Mouse (Mus musculus): ENCODE results near the gene Lnx1. TPM values are rescaled to one million over a fixed set of nuclear protein-coding genes. Genes with fewer than 3 reads are reported as not detected.
A peak's percentile ranks its signal among the peaks of the same experiment; 100 is the strongest.

The Lnx1 gene
- polyA plus RNA-seq, 1 experiment: 6.1 TPM

GRCm38 (mm10) chr5:74628001-74628400 is 74.7 kb downstream of the Lnx1 start:
- Histone ChIP-seq H3K4me3 (ENCODE audit: insufficient read depth, low read depth, low read length) (no peak overlapping the region), H3K4me1 (ENCODE audit: control insufficient read depth, insufficient read depth, low read length) (no peaks in the 10 kb centered on the region; the same call in none of the 2 replicates), H3K27ac (ENCODE audit: insufficient read depth, low read depth, low read length) (no peak overlapping the region), H3K36me3 (ENCODE audit: control insufficient read depth, insufficient read depth, low read length) (no peaks in the 10 kb centered on the region), H3K27me3 (replicated peaks; ENCODE audit: control insufficient read depth, insufficient read depth, low read length) (no peaks in the 10 kb centered on the region)
- 85% methylated on average over 12 of the region's 12 CpGs for WGBS
- no peak for TF ChIP-seq CTCF (conservative IDR thresholded peaks at IDR 0.05; ENCODE audit: insufficient read depth, insufficient read length, low read depth, low read length)
- no peak for TF ChIP-seq POLR2A (IDR thresholded peaks at IDR 0.05; ENCODE audit: low read depth, low read length)
- DNase-seq: no peak

GRCm38 (mm10) chr5:74624385-74624784 is 78.3 kb downstream of the Lnx1 start:
- H3K36me3 ChIP-seq (ENCODE audit: control insufficient read depth, insufficient read depth, low read length): no peaks in the 10 kb centered on the region
- H3K4me3 ChIP-seq (ENCODE audit: insufficient read depth, low read depth, low read length): no peak overlapping the region
- no peaks in the 10 kb centered on the region; the same call in none of the 2 replicates for H3K4me1 ChIP-seq (ENCODE audit: control insufficient read depth, insufficient read depth, low read length)
- no peaks in the 10 kb centered on the region for H3K27me3 ChIP-seq (replicated peaks; ENCODE audit: control insufficient read depth, insufficient read depth, low read length)
- peak; percentile 27 for DNase-seq
- 38% methylated on average over 5 of the region's 5 CpGs for WGBS
- no peak overlapping the region for H3K27ac ChIP-seq (ENCODE audit: insufficient read depth, low read depth, low read length)
- TF ChIP-seq CTCF (conservative IDR thresholded peaks at IDR 0.05; ENCODE audit: insufficient read depth, insufficient read length, low read depth, low read length) (no peak), POLR2A (IDR thresholded peaks at IDR 0.05; ENCODE audit: low read depth, low read length) (no peak)

GRCm38 (mm10) chr5:74623316-74624000 is 79.3 kb downstream of the Lnx1 start:
- no peaks in the 10 kb centered on the region for H3K27me3 ChIP-seq (replicated peaks; ENCODE audit: control insufficient read depth, insufficient read depth, low read length)
- DNase-seq: no peak
- 90% methylated on average over 14 of the region's 14 CpGs for WGBS
- TF ChIP-seq CTCF (conservative IDR thresholded peaks at IDR 0.05; ENCODE audit: insufficient read depth, insufficient read length, low read depth, low read length): no peak
- no peak for TF ChIP-seq POLR2A (IDR thresholded peaks at IDR 0.05; ENCODE audit: low read depth, low read length)
- H3K4me3 ChIP-seq (ENCODE audit: insufficient read depth, low read depth, low read length): no peak overlapping the region
- no peaks in the 10 kb centered on the region for H3K36me3 ChIP-seq (ENCODE audit: control insufficient read depth, insufficient read depth, low read length)
- no peaks in the 10 kb centered on the region; the same call in none of the 2 replicates for H3K4me1 ChIP-seq (ENCODE audit: control insufficient read depth, insufficient read depth, low read length)
- H3K27ac ChIP-seq (ENCODE audit: insufficient read depth, low read depth, low read length): no peak overlapping the region

GRCm38 (mm10) chr5:74621691-74622470 is 80.8 kb downstream of the Lnx1 start:
- H3K4me1 ChIP-seq (ENCODE audit: control insufficient read depth, insufficient read depth, low read length): no peaks in the 10 kb centered on the region; the same call in none of the 2 replicates
- H3K4me3 ChIP-seq (ENCODE audit: insufficient read depth, low read depth, low read length): no peak overlapping the region
- WGBS: 82% methylated on average over 7 of the region's 7 CpGs
- TF ChIP-seq CTCF (conservative IDR thresholded peaks at IDR 0.05; ENCODE audit: insufficient read depth, insufficient read length, low read depth, low read length) (no peak), POLR2A (IDR thresholded peaks at IDR 0.05; ENCODE audit: low read depth, low read length) (no peak)
- H3K36me3 ChIP-seq (ENCODE audit: control insufficient read depth, insufficient read depth, low read length): no peaks in the 10 kb centered on the region
- no peak overlapping the region for H3K27ac ChIP-seq (ENCODE audit: insufficient read depth, low read depth, low read length)
- no peak for DNase-seq
- H3K27me3 ChIP-seq (replicated peaks; ENCODE audit: control insufficient read depth, insufficient read depth, low read length): no peaks in the 10 kb centered on the region

- no peak overlapping the region for H3K27ac ChIP-seq (ENCODE audit: insufficient read depth, low read depth, low read length)
- no peak overlapping the region for H3K4me3 ChIP-seq (ENCODE audit: insufficient read depth, low read depth, low read length)
- H3K27me3 ChIP-seq (replicated peaks; ENCODE audit: control insufficient read depth, insufficient read depth, low read length): no peaks in the 10 kb centered on the region
- 60% methylated on average over 3 of the region's 3 CpGs for WGBS
- H3K4me1 ChIP-seq (ENCODE audit: control insufficient read depth, insufficient read depth, low read length): no peaks in the 10 kb centered on the region
- no peaks in the 10 kb centered on the region for H3K36me3 ChIP-seq (ENCODE audit: control insufficient read depth, insufficient read depth, low read length)
- no peak for DNase-seq
- TF ChIP-seq POLR2A (IDR thresholded peaks at IDR 0.05; ENCODE audit: low read depth, low read length) (no peak), CTCF (conservative IDR thresholded peaks at IDR 0.05; ENCODE audit: insufficient read depth, insufficient read length, low read depth, low read length) (peak; percentile 51)
These were observed 84.1 kb downstream of the Lnx1 start for GRCm38 (mm10) chr5:74618573-74619059.

GRCm38 (mm10) chr5:74617816-74618572 is 84.7 kb downstream of the Lnx1 start:
- TF ChIP-seq POLR2A (IDR thresholded peaks at IDR 0.05; ENCODE audit: low read depth, low read length) (no peak), CTCF (conservative IDR thresholded peaks at IDR 0.05; ENCODE audit: insufficient read depth, insufficient read length, low read depth, low read length) (no peak)
- WGBS: 57% methylated on average over 13 of the region's 13 CpGs
- H3K36me3 ChIP-seq (ENCODE audit: control insufficient read depth, insufficient read depth, low read length): no peaks in the 10 kb centered on the region

More at GRCm38 (mm10) chr5:74617816-74618572, 84.7 kb downstream of the Lnx1 start:
- Histone ChIP-seq H3K4me1 (ENCODE audit: control insufficient read depth, insufficient read depth, low read length) (no peaks in the 10 kb centered on the region), H3K4me3 (ENCODE audit: insufficient read depth, low read depth, low read length) (no peak overlapping the region), H3K27me3 (replicated peaks; ENCODE audit: control insufficient read depth, insufficient read depth, low read length) (no peaks in the 10 kb centered on the region), H3K27ac (ENCODE audit: insufficient read depth, low read depth, low read length) (no peak overlapping the region)
- DNase-seq: no peak

Data from kidney, adult 2 months (tissue).